Mouse (Mus musculus): Measurements from ENCODE around the gene Golga3.

Gene Golga3

DNA sequence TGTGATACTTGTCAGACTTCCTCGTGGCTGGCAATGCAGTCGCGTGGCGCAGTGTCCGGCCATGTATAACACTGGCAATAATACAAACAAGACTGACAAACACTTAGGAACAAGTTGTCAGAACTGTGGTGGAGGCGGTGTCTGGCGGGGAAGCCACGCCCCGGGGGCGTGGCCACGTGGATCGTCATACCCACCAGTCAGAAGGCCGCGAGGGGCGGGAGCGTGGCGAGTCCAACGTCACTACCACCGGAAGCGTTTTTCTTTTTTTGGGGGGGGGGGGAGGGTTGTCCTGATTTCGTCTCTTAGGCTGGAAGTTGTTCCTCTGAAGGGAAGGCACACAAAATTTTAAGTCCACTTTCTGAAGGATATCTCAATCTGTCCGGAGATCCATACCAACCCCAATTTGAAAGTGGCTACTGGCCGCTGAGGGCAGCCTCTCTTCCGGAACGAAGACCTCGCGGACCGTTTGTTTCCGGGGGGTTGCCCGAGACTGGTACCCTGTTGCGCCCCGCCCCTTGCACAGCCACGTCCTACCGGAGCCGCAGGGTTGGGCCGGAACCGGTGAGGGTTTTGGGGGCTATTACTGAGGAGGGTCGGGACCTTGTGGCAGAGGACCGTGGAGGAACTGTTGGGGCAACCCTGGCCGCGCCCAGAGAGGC is at the start of gene Golga3:
Gene Golga3, plus strand, starts transcription at position 340 of the 659 bp plus-strand sequence.
- DNase-seq (ENCODE audit: extremely low spot score) = peak; percentile 89

DNA sequence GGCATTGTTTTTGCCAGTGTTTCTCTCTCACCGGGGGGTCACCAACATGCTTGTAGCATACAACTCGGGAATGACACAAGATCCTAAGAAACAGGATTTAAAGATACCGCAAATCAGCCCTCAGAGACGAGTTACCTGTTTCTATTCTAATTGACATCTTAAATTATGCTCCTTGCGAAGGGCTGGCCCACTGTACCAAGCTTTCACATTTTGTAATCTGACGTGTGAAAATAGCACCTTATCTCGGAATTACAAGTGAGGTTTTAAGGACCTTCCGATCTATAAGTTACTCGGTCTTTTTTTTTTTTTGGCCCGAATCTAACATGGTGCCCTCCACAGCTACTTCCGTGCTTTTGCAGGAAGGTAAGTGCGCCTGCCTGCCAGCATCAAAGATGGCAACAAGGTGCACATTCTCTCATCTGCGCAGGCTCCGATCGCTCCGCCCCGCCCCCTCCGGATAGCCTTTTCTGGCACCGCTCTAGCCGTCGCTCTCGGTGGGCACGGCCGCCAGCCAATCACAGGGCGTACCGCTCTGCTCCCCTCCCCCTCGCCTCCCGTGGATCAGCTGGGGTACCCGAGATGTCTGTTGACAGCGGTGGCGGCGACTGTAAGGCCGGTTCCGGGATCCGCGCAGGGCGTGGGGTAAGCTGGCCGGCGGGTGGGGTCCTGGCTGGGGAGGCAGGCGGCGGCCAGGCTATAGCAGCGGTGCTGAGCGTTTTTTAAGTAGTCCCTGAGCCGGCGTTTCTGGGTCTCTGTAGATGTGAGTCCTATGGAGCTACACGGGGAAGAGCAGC is 41.0 kb upstream of the Golga3 start, which contains the start of gene Chfr:
Gene Chfr, plus strand, starts transcription at position 550 of the 794 bp plus-strand sequence.
- peak; percentile 98 for DNase-seq (ENCODE audit: extremely low spot score)

DNA sequence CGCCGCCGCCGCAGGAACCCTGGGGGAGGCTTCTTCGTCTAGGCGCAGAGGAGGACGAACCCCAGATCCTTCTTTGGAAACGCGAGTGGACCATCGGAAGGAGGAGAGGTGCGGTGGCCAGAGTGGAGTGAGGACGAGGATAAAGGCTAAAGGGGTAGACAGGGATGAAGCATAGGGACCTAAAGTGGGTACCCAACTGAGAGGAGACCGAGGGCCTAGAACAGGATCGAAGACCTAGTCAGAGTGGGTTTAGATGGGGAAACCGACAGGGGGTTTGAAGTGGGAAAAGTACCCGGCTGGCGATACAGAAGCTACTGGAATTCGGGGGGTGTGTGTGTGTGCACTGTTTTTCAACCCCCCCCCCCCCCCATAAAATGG is 40.4 kb upstream of the Golga3 start:
- DNase-seq (ENCODE audit: extremely low spot score) = no peak

DNA sequence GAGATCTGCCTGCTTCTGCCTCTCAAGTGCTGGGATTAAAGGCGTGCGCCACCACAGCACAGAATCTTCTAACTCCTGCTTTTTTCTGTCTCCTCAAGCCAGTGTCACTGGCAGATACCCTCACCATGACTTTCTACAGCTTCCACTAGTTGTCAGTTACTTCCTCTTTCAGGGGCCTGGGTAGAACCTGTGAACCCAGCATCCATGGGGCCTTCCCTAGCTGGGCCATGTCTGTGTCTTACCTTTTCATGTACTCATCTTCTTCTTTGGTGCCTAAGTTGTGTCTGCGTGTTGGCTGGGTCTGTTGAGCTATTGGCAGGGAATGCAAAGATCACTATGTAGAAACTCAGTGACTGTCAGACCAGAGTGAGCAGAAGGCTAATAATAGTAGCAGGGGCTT is 38.7 kb upstream of the Golga3 start:
- DNase-seq (ENCODE audit: extremely low spot score) = no peak

DNA sequence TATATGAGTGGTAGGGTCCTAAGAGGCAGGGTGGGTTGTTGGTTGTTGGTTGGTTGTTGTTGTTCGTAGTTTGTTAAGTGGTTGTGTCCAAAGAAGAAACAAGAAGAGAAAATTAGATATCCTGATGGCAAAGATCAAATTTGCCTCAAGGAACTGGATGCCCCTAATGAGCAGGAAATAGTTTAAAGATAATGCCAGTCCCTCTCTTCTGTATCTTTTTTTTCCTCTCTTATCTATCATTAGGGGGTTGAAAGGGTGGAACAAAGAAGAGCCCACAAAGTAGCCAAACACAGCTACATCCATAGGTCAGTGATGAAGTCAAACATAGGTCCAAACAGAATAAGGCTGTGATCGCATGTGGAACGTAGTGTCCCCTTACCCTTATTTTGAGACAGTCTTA is 37.2 kb upstream of the Golga3 start:
- no peak for DNase-seq (ENCODE audit: extremely low spot score)

DNA sequence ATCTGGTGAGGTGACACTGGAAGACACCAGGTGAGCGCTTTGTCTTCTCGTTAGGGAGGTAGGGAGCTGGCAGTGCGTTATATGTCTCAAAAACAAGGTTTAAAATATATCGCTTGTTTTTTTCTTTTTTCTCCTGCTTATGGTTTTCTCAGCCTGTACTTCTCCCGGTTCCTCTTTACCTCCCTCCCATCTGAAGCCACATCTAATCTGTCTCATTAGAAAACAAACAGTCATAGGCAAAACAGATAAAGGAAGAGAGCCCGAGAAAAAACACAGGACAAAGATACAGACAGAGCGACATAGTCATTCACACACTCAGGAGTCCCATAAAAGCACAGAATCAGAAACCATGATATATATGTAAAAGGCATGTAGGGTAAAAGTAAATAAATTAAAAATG is 36.1 kb upstream of the Golga3 start:
- DNase-seq (ENCODE audit: extremely low spot score) = no peak

DNA sequence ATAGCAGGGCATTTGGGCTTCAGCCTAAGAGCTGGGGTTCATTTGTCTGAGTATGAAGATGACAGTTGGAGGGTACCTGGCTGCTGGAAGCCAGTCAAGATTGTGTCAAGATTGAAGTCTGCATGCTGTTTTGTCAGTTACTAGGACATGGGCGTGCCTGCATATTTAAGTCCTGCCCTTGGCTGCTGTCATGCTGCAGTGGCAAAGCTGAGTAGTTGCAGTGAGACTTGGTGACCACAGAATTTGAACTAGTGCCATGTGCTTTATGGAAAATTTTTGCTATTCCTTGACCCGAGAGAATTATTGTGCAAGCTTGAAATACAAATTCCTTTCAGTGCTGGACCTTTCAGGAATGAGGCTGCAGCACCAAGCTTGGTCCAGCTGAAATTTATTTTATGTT is 34.2 kb upstream of the Golga3 start:
- no peak for DNase-seq (ENCODE audit: extremely low spot score)

DNA sequence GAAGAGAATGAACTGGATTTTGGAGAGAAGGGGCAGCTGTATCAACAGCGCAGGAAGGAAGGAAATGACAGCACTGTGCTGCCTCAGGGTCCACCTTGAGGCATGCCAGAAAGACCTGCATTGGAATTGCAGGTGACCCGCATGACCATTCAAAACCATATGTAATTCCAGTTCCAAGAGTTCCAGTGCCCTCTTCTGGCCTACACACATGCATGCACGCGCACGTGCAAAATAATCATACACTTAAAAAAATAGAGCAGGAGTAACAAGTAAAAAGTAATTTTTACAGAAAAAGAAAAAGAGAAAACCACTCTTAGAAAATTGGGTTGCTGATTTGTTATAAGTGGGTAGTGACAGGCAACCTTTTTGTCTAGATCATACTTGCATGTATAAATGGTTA is 33.5 kb upstream of the Golga3 start:
- DNase-seq (ENCODE audit: extremely low spot score) = no peak

DNA sequence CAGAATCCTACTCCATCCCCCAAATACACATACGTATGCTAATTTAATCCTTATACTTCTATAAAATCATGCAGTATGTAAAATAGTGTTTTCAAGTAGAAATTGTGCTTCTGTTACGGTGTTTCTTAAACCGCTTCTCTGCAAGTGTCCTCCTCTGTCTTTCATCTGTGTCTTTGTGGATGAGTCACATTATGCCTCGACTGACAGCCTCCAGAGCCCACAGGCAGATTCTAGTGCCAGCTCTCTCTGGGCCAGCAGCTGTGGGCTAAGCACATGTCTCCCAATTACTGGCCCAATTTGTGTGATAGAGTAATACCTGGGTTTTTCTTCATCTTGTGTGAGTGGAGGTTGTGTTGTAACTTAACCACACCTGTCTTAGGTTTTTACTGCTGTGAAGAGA is 7.1 kb upstream of the Golga3 start:
- no peak for DNase-seq (ENCODE audit: extremely low spot score)

DNA sequence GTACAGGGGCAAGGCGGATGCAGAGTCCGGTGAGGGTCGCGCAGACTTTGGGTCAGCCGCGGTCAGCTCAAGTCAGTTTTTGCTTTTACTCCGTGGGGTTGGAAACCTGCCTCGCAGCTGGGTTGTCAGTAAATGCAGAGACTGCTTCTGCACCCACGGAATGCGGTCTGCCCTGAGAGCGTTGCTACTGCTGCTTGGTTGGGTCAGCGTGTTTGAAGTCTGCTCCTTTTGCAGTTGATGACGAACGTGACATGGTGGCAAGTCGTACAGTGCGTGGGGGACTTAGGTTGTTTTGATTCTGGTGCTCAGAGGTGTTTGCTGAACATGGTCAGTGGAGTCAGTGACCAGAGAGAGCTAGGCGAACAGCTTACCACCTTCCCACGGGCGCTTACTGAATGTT is 520 bp downstream of the Golga3 start:
- DNase-seq (ENCODE audit: extremely low spot score) = no peak

DNA sequence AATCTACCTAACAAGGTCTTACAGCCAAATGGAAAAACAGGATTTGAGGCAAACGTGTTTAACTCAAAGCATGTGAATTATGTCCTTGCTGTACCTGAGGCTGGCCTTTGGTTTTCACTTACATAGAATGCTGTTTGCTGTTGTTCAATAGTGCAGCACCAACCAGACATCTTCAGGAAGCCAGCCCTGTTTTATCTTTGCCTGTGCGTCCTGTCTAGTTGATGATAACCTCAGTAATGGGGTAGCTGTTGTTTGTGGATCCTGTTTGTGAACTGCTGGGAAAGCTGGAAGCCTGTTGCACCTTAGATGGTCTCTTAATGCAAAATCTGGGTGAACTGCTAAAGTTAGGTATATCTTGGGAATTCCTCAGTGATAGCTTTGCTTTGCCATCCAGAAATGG is 2.1 kb downstream of the Golga3 start:
- DNase-seq (ENCODE audit: extremely low spot score) = no peak

DNA sequence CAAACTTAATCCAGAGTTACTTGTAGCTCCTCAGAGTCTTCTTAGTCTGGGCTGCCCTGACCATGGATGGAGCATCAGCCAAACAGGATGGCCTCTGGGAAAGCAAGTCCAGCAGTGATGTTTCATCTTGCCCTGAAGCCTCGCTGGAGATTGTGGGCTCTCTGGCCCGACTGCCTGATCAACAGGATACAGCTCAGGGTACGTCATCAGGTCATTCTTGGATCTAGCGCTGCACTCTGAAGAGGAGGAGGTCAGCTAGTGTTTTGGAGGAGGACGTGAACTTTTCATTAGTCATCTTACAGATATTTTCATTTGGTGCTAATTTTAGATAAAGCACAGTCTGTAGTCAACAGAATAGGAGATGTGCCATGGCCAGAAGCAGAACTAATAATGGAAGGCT is 5.2 kb downstream of the Golga3 start:
- no peak for DNase-seq (ENCODE audit: extremely low spot score)

DNA sequence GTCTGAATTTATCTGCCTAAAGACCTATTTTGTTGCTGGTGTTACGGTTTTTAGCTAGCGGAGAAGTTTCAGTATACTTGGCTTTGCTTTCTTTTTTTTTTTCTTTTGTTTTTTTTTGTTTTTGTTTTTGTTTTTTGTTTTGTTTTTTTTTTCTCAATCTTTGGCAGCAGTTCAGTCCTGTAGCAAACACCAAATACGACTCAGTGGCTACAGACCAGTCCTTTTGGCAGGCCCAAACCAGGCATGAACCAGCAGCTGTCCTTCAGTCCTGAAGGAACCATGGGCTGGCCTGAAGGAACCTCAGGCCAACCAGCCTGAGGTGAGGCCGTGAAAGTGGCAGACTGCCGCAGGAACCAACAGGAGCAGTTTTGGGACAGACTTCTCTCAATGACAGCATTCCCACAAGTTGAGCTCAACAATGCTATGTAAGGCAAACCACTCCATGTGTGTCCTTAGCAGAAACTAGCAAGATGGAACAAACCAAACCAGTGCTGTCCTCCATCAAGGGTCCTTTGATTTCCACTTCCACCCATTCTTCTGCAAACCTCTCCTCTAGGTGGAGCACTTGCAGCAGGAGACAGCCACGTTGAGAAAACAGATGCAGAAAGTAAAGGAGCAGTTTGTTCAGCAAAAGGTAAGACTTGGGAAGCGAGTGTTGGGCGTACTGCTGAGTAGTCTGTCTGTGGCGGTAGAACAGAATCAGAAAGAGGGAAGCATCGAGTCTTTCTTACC is 26.8 kb downstream of the Golga3 start:
- peak; percentile 4 for DNase-seq (ENCODE audit: extremely low spot score)

DNA sequence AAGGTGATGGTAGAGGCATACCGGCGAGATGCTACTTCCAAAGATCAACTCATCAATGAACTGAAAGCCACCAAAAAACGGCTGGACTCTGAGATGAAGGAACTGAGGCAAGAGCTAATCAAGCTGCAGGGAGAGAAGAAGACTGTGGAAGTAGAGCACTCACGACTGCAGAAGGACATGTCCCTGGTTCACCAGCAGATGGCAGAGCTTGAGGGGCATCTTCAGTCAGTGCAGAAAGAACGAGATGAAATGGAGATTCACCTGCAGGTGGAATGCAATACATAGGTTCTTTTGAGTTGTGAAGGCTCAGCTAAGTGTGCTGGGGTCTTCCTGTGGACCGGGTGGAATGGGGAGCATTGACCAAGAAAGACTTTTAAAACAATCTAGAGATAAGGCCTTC is 28.3 kb downstream of the Golga3 start:
- DNase-seq (ENCODE audit: extremely low spot score) = no peak

DNA sequence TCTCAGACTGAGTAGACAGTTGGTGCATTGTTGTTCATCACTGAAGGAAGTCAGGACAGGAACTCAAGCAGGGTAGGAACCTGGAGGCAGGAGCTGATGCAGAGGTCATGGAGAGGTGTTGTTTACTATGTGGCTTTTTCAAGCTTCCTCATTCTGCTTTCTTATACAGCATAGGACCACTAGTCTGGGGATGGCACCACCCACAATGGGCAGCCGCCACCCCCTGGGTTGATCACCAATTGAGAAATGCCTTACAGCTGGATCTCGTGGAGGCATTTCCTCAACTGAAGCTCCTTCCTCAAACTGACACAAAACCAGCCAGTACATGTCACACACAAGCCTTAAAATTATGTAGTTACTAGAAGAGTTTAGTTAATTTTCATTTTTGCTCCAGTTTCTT is 34.8 kb downstream of the Golga3 start:
- no peak for DNase-seq (ENCODE audit: extremely low spot score)

DNA sequence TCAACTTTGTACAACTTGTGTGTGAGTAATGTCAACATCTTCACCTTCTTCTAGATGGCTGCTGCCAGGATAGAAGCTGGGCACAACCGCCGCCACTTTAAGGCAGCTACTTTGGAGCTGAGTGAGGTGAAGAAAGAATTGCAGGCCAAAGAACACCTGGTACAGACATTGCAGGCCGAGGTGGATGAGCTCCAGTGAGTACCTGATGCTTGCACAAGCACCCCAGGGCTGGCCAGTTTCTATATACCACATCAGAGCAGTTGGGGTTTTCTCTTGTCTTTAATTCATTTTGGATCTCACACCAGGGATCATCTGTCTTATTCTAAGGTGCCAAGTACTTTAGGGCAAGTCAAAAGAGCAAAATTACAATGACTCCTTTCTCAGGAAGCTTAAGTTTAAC is 40.3 kb downstream of the Golga3 start:
- DNase-seq (ENCODE audit: extremely low spot score) = no peak

DNA sequence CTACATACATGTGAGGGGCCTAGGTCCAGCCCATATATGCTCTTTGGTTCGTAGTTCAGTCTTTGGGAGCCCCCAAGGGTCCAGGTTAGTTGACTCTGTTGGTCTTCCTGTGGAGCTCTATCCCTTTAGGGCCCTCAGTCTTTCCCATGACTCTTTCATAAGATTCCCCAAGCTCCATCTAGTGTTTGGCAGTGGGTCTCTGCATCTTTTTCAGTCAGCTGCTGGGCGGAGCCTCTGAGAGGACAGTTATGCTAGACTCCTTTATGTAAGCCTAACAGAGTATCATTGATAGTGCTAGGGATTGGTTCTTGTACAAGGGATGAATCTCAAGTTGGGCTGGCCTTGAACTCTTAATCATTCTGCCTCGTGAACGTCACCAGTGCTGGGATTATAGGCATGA is 43.8 kb downstream of the Golga3 start:
- no peak for DNase-seq (ENCODE audit: extremely low spot score)

DNA sequence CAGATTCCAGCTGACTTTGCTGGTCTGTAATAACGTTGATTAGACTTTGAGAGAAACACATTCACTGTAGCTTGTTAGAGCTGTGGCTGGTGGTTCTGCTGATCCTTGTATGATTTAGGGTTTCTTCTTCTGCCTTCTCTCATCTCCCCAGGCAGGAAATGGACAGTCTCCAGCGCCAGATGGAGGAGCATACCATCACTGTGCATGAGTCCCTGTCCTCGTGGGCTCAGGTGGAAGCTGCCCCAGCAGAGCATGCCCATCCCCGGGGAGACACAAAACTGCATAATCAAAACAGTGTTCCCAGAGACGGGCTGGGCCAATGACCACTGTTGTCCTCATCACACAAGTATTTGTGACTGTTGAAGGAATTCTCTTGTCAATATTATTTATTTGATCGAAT is 46.3 kb downstream of the Golga3 start:
- no peak for DNase-seq (ENCODE audit: extremely low spot score)

DNA sequence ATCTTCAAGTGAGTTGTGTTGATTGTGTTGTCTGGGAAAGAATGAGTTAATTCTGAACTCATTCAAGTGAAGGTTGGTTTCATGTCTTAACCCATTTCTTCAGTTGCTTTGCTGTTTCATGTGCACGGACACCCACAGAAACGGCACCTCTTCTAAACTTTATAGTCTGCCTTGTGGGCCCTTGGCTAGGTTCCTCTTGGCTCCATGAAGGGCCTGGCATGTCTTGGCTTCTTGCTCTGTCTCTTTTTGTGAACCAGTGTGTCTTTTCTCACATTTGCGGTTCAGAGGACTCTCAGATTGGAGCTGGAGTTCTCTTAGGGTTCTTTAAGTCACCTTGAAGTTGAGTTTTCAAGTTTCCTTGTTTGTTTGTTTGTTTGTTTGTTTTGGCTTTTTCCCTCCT is 48.6 kb downstream of the Golga3 start:
- DNase-seq (ENCODE audit: extremely low spot score) = no peak

DNA sequence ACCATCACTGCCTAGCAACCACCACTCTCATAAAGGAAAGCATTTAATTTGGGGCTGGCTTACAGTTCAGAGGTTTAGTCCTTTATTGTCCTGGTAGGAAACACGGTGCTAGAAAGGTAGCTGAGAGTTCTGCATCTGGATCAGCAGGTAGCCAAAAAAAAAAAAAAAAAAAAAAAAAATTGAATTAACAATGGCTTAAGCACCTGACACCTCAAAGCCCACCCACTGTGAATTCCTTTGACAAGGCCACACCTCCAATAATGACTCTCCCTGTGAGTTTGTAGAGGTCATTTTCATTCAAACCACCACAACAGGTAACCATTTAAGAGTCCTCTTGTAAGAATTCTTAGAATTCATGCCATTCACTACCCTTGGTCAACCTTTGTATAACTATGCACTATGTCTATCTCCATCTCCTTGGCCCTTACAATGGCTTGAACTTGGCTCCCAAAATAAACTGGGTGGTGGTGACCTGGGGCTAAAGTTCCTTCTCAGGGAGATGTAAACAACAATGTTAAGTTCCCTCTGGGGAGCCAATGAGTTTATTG is 50.9 kb downstream of the Golga3 start:
- DNase-seq (ENCODE audit: extremely low spot score) = no peak

DNA sequence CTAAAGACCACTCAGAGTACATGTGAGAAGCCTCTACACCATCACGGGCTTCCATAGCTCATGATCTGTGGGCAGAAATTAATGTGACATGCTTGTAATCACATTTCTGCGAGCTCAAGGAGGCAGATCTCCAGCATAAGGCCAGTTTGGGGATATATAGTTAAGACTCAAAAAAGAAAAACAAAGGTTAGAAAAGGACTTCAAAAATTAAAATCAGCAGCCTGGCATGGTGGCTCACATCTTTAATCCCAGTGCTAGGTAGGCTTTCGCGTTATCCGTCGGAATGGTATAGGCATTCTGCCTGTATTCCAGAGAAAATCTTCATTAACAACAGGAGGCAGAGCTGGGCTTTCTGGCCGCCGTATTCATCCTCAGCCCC is 53.9 kb downstream of the Golga3 start:
- no peak for DNase-seq (ENCODE audit: extremely low spot score)

DNA sequence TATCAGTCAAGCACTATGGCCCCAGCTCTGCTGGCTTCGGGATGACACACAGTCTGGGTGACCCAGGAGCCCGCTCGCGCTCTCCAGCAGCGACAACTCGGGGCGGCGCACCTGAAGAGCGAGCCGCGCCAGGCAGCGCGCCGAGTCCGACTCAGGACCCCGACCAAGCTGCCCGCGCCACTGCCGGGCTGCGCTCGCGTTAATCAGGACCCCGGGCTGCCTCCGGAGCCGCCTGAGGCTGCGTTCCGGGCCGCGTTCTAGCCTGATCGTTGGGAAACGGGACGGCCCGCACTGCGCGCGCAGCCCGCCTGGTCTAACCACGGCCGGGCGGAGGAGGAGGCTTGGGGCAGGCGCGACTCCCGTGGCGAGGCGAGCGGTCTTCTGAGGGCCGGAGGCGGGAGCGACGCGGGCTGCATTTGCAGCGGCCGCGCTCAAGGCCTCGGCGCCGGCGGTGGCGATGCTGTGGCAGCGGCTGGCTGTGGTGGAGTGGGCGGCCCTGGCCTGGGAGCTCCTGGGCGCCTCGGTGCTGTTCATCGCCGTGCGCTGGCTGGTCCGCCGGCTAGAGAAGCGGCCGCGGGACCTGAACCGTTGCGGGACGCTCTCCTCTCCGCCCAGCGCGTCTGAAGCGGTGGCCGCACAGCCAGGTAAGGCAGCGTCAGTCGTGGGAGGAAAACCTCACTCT is 54.4 kb downstream of the Golga3 start, which contains the start of gene Ankle2:
Gene Ankle2, plus strand, starts transcription at position 225 of the 682 bp plus-strand sequence.
- peak; percentile 94 for DNase-seq (ENCODE audit: extremely low spot score)
